Mouse (Mus musculus) kidney, embryonic 16.5 days (tissue): ENCODE results near the gene Triap1. TPM values are rescaled to one million over a fixed set of nuclear protein-coding genes. Genes with fewer than 3 reads are reported as not detected.

Source experiments
- ATAC-seq: fragments of 200-750 bp; cut with Nextera tagmentation; 2 replicates; pipeline ENCODE4 v1.8.0; 2017; ENCODE audit warnings: moderate TSS enrichment; ENCODE audit not compliant: low FRiP score, low TSS enrichment
- H3K27ac ChIP-seq: fragments of 300-500 bp; sonication (generic); 2 replicates; pipeline ENCODE4 v1.5.1; 2014; ENCODE audit warnings: low read length
- H3K27me3 ChIP-seq: fragments of 300-500 bp; sonication (generic); 2 replicates; pipeline ENCODE4 v1.6.1; 2014; ENCODE audit warnings: low read length, control low read depth, mixed read lengths; ENCODE audit not compliant: insufficient read depth
- H3K36me3 ChIP-seq: fragments of 300-500 bp; sonication (generic); 2 replicates; pipeline ENCODE4 v1.6.1; 2014; ENCODE audit warnings: low read length, control low read depth, mixed read lengths; ENCODE audit not compliant: insufficient read depth
- H3K4me1 ChIP-seq: fragments of 300-500 bp; sonication (generic); 2 replicates; pipeline ENCODE4 v1.6.1; 2014; ENCODE audit warnings: low read length, control low read depth, mixed read lengths; ENCODE audit not compliant: insufficient read depth
- H3K4me2 ChIP-seq: fragments of 300-500 bp; sonication (generic); replicated peaks from 2 replicates; pipeline ENCODE4 v1.6.1; 2014; ENCODE audit warnings: low read depth, low read length
- H3K4me3 ChIP-seq: fragments of 300-500 bp; sonication (generic); 2 replicates; pipeline ENCODE4 v1.5.1; 2014; ENCODE audit warnings: mild to moderate bottlenecking, low read length
- H3K9ac ChIP-seq: fragments of 300-500 bp; sonication (generic); replicated peaks from 2 replicates; pipeline ENCODE4 v1.6.1; 2014; ENCODE audit warnings: low read length
- H3K9me3 ChIP-seq: fragments of 300-500 bp; sonication (generic); 2 replicates; pipeline ENCODE4 v1.6.1; 2016; ENCODE audit warnings: low read length, control low read depth
- WGBS: fragments of 180-500 bp; shearing (Covaris S2); extraction: QIAGEN DNeasy Blood & Tissue Kit; methylation state at CpG from one replicate; pipeline ENCODE4 v1.1.7; 2014; 5-methylcytosine and 5-hydroxymethylcytosine counted together
- polyA plus RNA-seq: library from polyadenylated mRNA; unstranded; fragments of >200 nt; fragmentation: Nextera tagmentation; extraction: Ambion mirVana; gene quantifications from 2 replicates; pipeline ENCODE4 v1.2.1, GENCODE M21; 2015

Gene Triap1
- polyA plus RNA-seq, 1 experiment from 2014 or later = 56.3 TPM

DNA sequence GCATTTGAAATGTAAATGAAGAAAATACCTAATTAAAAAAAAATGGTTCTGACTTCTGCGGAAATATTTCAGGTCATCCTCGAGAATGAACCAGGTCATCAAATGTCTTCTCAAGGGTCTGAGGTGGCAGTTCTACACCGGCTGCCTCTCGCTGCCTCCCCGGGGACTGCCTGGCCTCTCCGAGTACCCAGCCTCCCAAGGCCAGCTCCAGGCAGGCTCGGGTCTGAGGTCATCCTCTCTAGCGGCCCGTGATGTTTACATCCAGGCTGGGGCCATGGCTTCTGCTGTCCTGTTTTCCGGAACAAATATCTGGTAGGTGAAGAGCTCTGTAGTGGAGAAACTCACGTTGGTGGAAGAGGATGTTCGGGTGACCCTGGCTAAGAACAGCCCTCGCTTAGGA lies 14.0 kb downstream of the Triap1 start:
- H3K36me3 ChIP-seq = no peaks in the 10 kb centered on the region
- no peak overlapping the region for H3K27ac ChIP-seq
- H3K4me2 ChIP-seq = no peak overlapping the region
- no peak overlapping the region for H3K9ac ChIP-seq
- ATAC-seq = no peak
- no peaks in the 10 kb centered on the region; the same call in 1 of the 2 replicates for H3K27me3 ChIP-seq
- 39% methylated on average over 13 of the region's 13 CpGs for WGBS
- no peaks in the 10 kb centered on the region for H3K4me1 ChIP-seq
- H3K9me3 ChIP-seq = peaks cover 3% of the 10 kb centered on the region; the same call in 1 of the 2 replicates
- H3K4me3 ChIP-seq = no peak overlapping the region

DNA sequence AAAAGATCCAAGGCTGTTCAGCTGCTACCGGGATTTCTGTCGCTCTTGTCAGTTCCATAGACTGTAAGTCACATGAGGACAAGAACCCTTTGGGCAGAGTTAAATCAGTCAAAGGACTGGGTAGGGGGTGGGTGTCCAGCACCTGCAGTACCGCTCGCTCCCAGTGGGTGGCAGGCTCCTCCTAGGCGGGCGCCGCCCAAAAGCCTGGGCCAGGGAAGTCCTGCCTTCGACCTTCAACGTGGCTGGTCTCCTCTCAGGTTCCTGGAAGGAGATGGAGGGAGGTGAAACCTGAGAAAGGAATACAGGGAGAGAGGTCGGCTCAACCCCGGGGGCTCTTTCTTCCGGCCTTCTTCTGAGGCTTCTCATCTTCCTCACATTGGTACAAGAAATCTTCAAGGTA lies 17.8 kb downstream of the Triap1 start:
- Histone ChIP-seq H3K36me3 (no peaks in the 10 kb centered on the region), H3K27ac (no peak overlapping the region), H3K27me3 (no peaks in the 10 kb centered on the region), H3K4me1 (no peaks in the 10 kb centered on the region), H3K9me3 (no peaks in the 10 kb centered on the region), H3K9ac (0 out of 2 replicates have a peak overlapping the region, but pooled peaks have one; percentile 22), H3K4me3 (no peak overlapping the region), H3K4me2 (no peak overlapping the region)
- ATAC-seq = peak; percentile 88
- 3% methylated on average over 12 of the region's 12 CpGs for WGBS

DNA sequence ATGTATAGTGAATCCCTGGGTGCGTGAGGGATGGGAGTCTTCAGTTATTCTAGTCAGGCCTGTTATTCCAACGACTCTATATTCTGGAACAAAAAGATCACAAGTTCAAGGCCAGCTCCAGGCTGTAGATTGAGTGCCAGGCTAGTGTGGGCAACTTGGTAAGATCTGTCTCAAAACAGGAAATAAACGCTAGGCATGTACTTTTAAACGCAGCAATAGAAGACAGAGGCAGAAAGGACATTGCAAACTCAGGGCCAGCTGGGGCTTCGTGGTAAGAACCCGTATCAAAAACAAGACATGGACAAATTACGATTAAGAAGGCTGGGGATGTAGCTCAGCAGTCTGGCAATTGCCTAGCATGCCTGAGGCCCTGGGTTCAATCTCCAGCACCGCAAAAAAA lies 18.4 kb downstream of the Triap1 start:
- Histone ChIP-seq H3K4me1 (no peaks in the 10 kb centered on the region), H3K36me3 (no peaks in the 10 kb centered on the region), H3K9ac (no peak overlapping the region), H3K4me3 (no peak overlapping the region), H3K9me3 (no peaks in the 10 kb centered on the region), H3K4me2 (no peak overlapping the region), H3K27ac (0 out of 2 replicates have a peak overlapping the region, but pooled peaks have one; percentile 24), H3K27me3 (no peaks in the 10 kb centered on the region)
- 83% methylated on average over 8 of the region's 8 CpGs for WGBS
- ATAC-seq = no peak

DNA sequence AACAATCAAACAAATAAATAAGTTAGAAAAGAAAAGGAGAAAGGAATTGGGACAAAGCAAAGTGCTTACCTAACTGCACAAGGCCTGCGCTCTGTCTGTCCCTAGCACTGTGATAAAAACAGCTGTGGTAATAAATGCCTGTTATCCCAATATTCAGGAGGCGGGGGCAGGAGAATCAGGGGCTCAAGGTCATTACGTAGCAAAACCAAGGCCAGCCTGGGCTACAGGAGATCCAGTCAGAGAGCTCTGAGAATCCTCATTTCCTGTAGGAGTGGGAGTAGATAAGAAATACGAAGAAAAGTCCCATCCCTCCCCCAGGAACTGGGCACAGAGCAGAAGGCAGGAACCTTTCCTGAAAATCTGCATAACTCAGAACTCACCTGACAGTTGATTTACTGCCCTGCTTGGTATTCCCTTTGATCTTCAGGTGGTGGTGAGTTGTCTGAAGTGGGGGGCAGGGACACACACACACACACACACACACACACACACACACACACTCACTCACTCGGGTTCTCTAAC lies 18.9 kb downstream of the Triap1 start:
- Histone ChIP-seq H3K4me1 (no peaks in the 10 kb centered on the region), H3K4me3 (no peak overlapping the region), H3K9ac (no peak overlapping the region), H3K4me2 (no peak overlapping the region), H3K27ac (0 out of 2 replicates have a peak overlapping the region, but pooled peaks have one; percentile 24), H3K9me3 (no peaks in the 10 kb centered on the region), H3K36me3 (no peaks in the 10 kb centered on the region), H3K27me3 (no peaks in the 10 kb centered on the region)
- WGBS = 39% methylated on average over 5 of the region's 5 CpGs
- ATAC-seq = no peak

DNA sequence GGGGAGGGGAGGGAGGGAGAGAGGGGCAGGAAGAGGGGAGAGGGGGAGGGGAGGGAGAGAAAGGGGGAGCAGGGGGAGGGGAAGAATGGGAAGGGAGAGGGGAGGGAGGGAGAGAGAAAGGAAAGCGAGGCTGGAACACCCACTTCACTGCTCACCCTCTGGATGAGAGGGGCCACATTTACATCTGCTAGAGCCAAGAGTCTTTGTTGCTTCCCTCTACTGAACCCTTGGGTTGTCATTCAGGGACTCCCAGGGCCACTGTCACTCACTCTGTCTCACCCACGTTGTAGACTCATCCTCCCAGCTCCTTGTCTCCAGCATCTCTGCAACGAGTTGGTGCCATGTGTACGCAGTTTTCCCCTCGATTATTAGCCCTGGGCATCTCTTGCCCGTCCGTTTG lies 21.2 kb downstream of the Triap1 start:
- H3K4me1 ChIP-seq = no peaks in the 10 kb centered on the region
- H3K4me3 ChIP-seq = no peak overlapping the region
- no peaks in the 10 kb centered on the region for H3K27me3 ChIP-seq
- H3K4me2 ChIP-seq = no peak overlapping the region
- H3K27ac ChIP-seq = no peak overlapping the region
- ATAC-seq = no peak
- WGBS = 55% methylated on average over 7 of the region's 7 CpGs
- H3K36me3 ChIP-seq = no peaks in the 10 kb centered on the region
- H3K9me3 ChIP-seq = no peaks in the 10 kb centered on the region
- no peak overlapping the region for H3K9ac ChIP-seq

DNA sequence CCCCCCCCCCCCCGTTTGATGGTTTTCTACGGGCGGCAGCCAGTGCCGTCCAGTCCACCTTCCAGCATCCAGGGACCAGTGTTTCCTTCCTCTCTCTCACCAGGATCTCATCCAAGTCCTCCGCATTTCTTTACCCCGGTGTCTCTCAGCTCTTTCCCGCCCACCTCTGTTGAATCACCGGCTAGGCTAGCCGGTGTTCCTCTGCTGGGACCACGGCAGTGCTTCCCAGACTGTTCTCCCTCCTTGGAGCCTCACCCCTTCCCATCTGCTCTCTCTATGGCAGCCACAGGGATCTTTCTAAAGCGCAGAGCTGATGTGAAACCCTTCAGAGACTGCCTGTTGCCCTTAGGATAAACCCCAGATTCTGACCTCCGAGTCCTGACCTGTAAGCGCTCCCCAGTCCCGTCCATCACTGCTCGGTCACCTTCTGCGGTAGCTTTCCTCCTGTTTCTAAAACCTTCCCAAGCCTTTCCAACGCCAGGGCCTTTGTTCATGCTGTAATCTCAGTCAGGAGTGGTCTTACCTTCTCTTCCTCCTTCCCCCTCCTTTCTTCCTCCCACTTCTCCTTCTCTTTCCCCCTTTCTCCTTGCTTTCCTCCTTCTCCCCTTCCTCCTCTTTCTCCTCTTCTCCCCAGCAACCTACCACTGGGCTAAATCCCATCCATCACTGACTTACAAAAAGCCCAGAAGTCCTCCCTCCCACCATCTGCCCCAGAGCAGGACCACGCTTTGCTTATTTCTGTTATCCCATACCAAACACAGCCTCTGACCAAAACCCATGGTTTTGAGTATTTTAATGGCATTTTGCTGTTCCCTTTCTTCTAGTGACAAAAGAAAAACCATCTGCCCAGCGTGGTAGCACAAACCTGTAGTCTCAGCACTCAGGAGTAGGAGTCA lies 22.0 kb downstream of the Triap1 start:
- no peak overlapping the region for H3K27ac ChIP-seq
- H3K9ac ChIP-seq = peak overlapping the region; percentile 26; the same call in 1 of the 2 replicates
- WGBS = 17% methylated on average over 18 of the region's 19 CpGs
- H3K36me3 ChIP-seq = no peaks in the 10 kb centered on the region
- no peaks in the 10 kb centered on the region for H3K27me3 ChIP-seq
- H3K4me2 ChIP-seq = no peak overlapping the region
- H3K9me3 ChIP-seq = no peaks in the 10 kb centered on the region
- H3K4me3 ChIP-seq = no peak overlapping the region
- no peak for ATAC-seq
- no peaks in the 10 kb centered on the region for H3K4me1 ChIP-seq

DNA sequence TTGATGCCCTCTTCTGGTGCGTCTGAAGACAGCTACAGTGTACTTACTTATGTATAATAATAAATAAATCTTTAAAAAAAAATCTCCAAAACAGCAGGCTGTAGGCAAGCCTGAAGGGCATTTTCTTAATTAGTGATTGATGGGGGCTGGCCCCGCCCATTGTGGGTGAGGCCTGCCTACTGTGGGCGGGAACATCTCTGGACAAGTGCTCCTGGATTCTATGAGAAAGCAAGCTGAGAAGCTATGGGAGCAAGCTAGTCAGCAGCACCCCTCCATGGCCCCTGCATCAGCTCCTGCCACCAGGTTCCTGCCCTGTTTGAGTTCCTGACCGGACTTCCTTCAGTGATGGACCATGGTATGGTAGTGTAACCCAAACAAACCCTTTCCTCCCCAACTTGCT lies 23.8 kb downstream of the Triap1 start:
- Histone ChIP-seq H3K4me1 (no peaks in the 10 kb centered on the region), H3K27me3 (no peaks in the 10 kb centered on the region), H3K4me3 (no peak overlapping the region), H3K4me2 (no peak overlapping the region), H3K36me3 (no peaks in the 10 kb centered on the region), H3K9ac (no peak overlapping the region), H3K9me3 (no peaks in the 10 kb centered on the region), H3K27ac (no peak overlapping the region)
- 78% methylated on average over 4 of the region's 4 CpGs for WGBS
- no peak for ATAC-seq

DNA sequence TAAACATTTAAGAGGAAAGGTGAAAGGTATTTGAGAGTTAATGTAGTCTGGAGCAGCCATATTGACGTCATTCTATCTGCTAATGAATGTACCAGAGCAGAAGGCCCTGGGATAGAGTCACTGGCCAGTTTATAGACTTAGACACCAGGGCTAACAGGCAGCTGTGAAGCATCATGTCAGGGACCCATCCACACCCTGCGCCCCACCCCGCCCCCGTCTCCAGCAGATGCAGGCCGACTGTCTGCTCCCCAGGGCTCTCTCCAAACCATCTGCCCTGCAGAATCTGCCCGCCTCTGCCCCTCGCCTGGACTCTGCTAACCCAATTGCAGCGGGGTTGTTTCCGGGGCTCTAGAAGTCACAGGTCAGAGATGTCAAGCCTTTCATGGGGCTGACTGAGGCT lies 30.7 kb downstream of the Triap1 start:
- H3K9me3 ChIP-seq = no peaks in the 10 kb centered on the region
- 29% methylated on average over 9 of the region's 9 CpGs for WGBS
- H3K4me3 ChIP-seq = no peak overlapping the region
- peaks cover 8% of the 10 kb centered on the region; the same call in 1 of the 2 replicates for H3K4me1 ChIP-seq
- H3K27me3 ChIP-seq = no peaks in the 10 kb centered on the region
- H3K9ac ChIP-seq = no peak overlapping the region
- ATAC-seq = peak; percentile 73; the same call in 1 of the 2 replicates
- H3K27ac ChIP-seq = no peak overlapping the region
- no peak overlapping the region for H3K4me2 ChIP-seq
- H3K36me3 ChIP-seq = no peaks in the 10 kb centered on the region

DNA sequence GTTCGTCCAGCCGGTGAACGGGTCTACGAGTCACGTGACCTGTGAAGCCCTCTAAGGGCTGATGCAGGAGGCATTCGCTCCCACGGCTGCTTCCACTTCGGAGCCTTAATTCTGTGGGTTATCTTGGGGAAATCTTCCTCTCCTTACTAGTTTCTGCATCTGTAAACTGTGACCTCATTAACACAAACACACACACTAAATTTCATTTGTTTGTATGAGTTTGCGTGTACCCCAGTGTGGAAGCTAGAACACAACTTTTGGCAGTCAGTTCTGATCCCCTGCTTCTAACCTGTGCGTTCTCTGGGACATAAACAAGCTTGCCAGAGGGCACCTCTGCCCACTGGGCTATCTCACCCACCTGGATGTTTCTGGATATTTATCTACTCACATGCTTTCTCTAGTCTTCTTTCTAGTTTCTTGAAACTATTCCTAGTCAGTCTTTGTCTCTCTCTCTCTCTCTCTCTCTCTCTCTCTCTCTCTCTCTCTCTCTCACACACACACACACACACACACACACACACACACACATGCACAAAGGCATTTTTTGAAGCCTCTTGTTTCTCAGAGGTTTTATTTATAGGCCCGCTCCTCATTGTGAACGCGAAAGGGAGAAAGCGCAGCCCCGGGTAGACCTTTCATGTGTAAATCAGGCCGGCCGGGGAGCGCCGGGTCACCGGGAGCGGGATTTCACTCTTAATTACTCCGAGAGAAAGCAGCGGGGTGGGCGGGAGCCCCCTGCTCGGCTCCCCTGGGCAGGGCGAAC lies 32.6 kb downstream of the Triap1 start:
- 15% methylated on average over 26 of the region's 26 CpGs for WGBS
- H3K27ac ChIP-seq = 0 out of 2 replicates have a peak overlapping the region, but pooled peaks have one; percentile 40
- H3K4me1 ChIP-seq = peaks cover 8% of the 10 kb centered on the region; the same call in 1 of the 2 replicates
- H3K9ac ChIP-seq = peak overlapping the region; percentile 62
- no peaks in the 10 kb centered on the region for H3K36me3 ChIP-seq
- peak; percentile 70; the same call in 1 of the 2 replicates for ATAC-seq
- no peaks in the 10 kb centered on the region for H3K9me3 ChIP-seq
- H3K4me2 ChIP-seq = peak overlapping the region; percentile 56
- H3K4me3 ChIP-seq = peak overlapping the region; percentile 41
- H3K27me3 ChIP-seq = no peaks in the 10 kb centered on the region
